Mouse (Mus musculus) kidney, embryonic 14.5 days (tissue): ENCODE results near the gene Als2cr12. TPM values are rescaled to one million over a fixed set of nuclear protein-coding genes. Genes with fewer than 3 reads are reported as not detected.
"Not testable (repeated sequence)": the region's sequence is repeated elsewhere in the genome, so short reads cannot be mapped to it uniquely, and the experiment has no call there.

ENCODE experiments used
- ATAC-seq: fragments of 200-750 bp; cut with Nextera tagmentation; 2 replicates; pipeline ENCODE4 v1.8.0; 2017; ENCODE audit warnings: moderate number of reproducible peaks, mild to moderate bottlenecking, moderate TSS enrichment, moderate library complexity; ENCODE audit not compliant: low FRiP score, low TSS enrichment
- H3K27ac ChIP-seq: fragments of 300-500 bp; sonication (generic); 2 replicates; pipeline ENCODE4 v1.5.1; 2014; ENCODE audit warnings: low read depth, mild to moderate bottlenecking, low read length, moderate library complexity, mixed read lengths
- H3K27me3 ChIP-seq: fragments of 300-500 bp; sonication (generic); 2 replicates; pipeline ENCODE4 v1.6.1; 2014; ENCODE audit warnings: mild to moderate bottlenecking, low read length; ENCODE audit not compliant: control insufficient read depth, insufficient read depth
- H3K36me3 ChIP-seq: fragments of 300-500 bp; sonication (generic); 2 replicates; pipeline ENCODE4 v1.6.1; 2014; ENCODE audit warnings: low read length, mixed read lengths; ENCODE audit not compliant: control insufficient read depth, insufficient read depth
- H3K4me1 ChIP-seq: fragments of 300-500 bp; sonication (generic); 2 replicates; pipeline ENCODE4 v1.6.1; 2014; ENCODE audit warnings: low read length, mixed read lengths; ENCODE audit not compliant: control insufficient read depth, insufficient read depth
- H3K4me2 ChIP-seq: fragments of 300-500 bp; sonication (generic); replicated peaks from 2 replicates; pipeline ENCODE4 v1.6.1; 2014; ENCODE audit warnings: low read depth, mild to moderate bottlenecking, low read length
- H3K4me3 ChIP-seq: fragments of 300-500 bp; sonication (generic); 2 replicates; pipeline ENCODE4 v1.5.1; 2014; ENCODE audit warnings: mild to moderate bottlenecking, low read length
- H3K9ac ChIP-seq: fragments of 300-500 bp; sonication (generic); 2 replicates; pipeline ENCODE4 v1.6.1; 2014; ENCODE audit warnings: low read depth, mild to moderate bottlenecking, low read length, moderate library complexity
- H3K9me3 ChIP-seq: fragments of 300-500 bp; sonication (generic); 2 replicates; pipeline ENCODE4 v1.6.1; 2016; ENCODE audit warnings: low read length; ENCODE audit not compliant: control insufficient read depth
- WGBS: fragments of 180-500 bp; shearing (Covaris S2); extraction: QIAGEN DNeasy Blood & Tissue Kit; methylation state at CpG from one replicate; pipeline ENCODE4 v1.1.7; 2014; 5-methylcytosine and 5-hydroxymethylcytosine counted together
- polyA plus RNA-seq: library from polyadenylated mRNA; unstranded; fragments of >200 nt; fragmentation: Nextera tagmentation; extraction: Ambion mirVana; gene quantifications from 2 replicates; pipeline ENCODE4 v1.2.1, GENCODE M21; 2014

Gene Als2cr12
- not detected in 2 replicates for polyA plus RNA-seq

DNA sequence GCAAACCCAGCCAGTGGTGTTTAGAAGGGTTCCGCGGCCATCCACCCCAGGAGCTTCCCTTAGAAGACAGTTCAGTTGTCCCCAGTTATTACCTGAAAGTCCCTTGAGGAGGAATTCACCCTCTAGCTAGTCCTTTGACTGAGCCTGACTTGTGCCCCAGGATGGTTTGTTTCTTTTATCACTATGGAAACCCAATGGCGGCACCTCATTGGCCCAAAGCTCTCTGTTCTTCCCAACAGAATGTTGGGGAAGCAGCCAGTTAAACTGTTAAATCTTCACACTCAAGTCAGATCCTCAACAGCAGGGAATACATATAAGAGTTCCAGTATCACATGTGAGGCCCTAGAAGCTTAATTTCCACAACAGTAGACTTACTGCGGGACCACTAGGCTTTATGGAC, at the start of gene Als2cr12:
Gene Als2cr12, minus strand, starts transcription at position 180 of the 400 bp plus-strand sequence.
- H3K9ac ChIP-seq, H3K27ac ChIP-seq, H3K4me2 ChIP-seq, H3K4me1 ChIP-seq, H3K27me3 ChIP-seq, ATAC-seq, H3K9me3 ChIP-seq, H3K36me3 ChIP-seq, H3K4me3 ChIP-seq: not testable (repeated sequence)
- WGBS = 88% methylated on average over 4 of the region's 4 CpGs

DNA sequence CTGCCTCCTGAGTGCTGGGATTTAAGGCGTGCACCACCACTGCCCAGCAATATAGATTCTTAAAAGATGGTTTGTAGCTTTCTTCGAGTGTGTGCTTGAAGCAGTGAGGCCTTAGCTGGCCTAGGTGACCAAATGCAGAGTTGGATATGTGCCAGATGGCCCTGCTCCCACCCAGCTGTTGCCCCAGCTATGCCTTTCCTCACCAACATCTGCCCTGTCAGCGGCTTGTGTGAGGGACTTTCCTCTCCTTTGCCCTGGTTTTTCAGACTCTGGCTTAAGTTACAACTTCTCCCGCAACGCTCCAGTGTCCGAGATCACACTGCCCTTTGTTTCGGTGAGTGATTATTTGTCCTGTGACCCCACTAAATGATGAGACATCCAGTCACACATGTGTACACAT, 48.9 kb upstream of the Als2cr12 start:
- ATAC-seq = no peak
- WGBS = 68% methylated on average over 7 of the region's 7 CpGs
- Histone ChIP-seq H3K27ac (peak overlapping the region; percentile 9; the same call in 1 of the 2 replicates), H3K36me3 (peaks cover 86% of the 10 kb centered on the region), H3K4me3 (no peak overlapping the region), H3K4me2 (no peak overlapping the region), H3K27me3 (no peaks in the 10 kb centered on the region), H3K4me1 (no peaks in the 10 kb centered on the region), H3K9ac (no peak overlapping the region), H3K9me3 (0 out of 2 replicates have a peak, but pooled peaks cover 3% of the 10 kb centered on the region)

DNA sequence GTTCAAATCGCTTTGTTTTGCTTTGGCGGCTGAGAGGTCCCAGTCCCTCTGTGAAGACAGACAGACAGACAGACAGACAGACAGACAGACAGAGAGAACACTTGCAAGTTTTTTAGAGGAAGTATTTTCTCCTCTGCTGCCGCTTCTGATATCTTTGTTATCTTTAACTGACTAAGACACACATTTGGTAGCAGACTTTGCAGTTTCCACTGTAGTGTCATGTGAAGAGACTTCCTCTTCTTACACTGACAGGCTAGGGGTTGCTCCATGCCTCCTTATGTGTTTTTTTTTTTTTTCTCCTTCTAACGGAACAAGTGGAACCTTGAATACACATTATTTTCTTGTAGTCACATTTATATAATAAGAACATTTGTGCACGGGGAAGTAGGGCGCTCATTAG, 47.5 kb upstream of the Als2cr12 start:
- no peaks in the 10 kb centered on the region for H3K4me1 ChIP-seq
- H3K36me3 ChIP-seq = peaks cover 85% of the 10 kb centered on the region
- H3K9me3 ChIP-seq = 0 out of 2 replicates have a peak, but pooled peaks cover 3% of the 10 kb centered on the region
- H3K4me2 ChIP-seq = no peak overlapping the region
- no peak for ATAC-seq
- H3K27me3 ChIP-seq = no peaks in the 10 kb centered on the region
- no peak overlapping the region for H3K9ac ChIP-seq
- WGBS = 91% methylated on average over 6 of the region's 6 CpGs
- H3K27ac ChIP-seq = no peak overlapping the region
- H3K4me3 ChIP-seq = no peak overlapping the region

DNA sequence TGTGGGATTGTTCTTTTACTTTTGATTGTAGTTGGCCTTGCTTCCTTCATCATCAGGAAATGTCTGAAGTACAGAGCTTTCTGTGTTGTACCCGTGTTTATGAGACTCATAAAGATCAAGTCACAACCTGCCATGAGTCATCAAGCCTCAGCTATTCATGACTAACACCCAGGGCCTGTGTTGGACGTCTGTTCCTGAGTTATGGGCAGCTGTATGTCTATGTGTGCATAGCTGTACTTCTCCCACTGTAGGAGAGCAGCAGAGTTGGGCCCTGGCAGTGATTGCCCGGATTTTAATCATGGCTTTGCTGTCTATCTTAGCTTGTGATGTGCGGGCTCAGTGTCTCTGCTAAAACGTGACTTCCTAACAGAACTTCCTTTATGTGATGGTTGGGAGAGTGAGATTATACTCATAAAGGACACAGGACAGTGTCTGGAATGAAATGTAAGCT, 46.8 kb upstream of the Als2cr12 start:
- ATAC-seq = no peak
- H3K4me1 ChIP-seq = no peaks in the 10 kb centered on the region
- no peak overlapping the region for H3K4me2 ChIP-seq
- no peak overlapping the region for H3K27ac ChIP-seq
- peaks cover 82% of the 10 kb centered on the region for H3K36me3 ChIP-seq
- no peak overlapping the region for H3K9ac ChIP-seq
- H3K27me3 ChIP-seq = no peaks in the 10 kb centered on the region
- WGBS = 71% methylated on average over 5 of the region's 5 CpGs
- no peak overlapping the region for H3K4me3 ChIP-seq
- 0 out of 2 replicates have a peak, but pooled peaks cover 3% of the 10 kb centered on the region for H3K9me3 ChIP-seq

GRCm38 (mm10) chr1:58739529-58739928, 43.7 kb upstream of the Als2cr12 start:
- 85% methylated on average over 7 of the region's 7 CpGs for WGBS
- H3K36me3 ChIP-seq = peaks cover 84% of the 10 kb centered on the region
- H3K9me3 ChIP-seq = no peaks in the 10 kb centered on the region

DNA sequence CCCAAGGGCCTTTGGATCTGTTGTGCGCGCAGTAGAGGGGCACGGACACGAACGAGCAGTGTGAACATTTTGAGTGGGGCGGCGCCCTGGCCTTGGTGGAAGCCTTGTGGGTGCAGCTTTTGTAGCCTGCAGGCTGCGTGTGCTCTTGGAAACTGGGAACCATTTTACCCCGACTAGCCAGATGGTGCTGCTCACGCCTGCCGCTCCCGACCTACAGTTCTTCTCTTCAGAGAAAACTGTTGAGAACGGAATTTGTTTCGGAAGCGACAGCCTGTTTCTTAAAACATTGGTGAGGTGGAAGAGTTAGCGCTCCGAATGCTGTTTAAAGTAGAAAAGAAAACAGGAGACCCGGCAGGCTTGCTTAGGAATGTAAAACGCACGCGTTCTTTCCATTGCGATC, 41.2 kb upstream of the Als2cr12 start:
- no peaks in the 10 kb centered on the region for H3K4me1 ChIP-seq
- WGBS = 95% methylated on average over 22 of the region's 22 CpGs
- no peak overlapping the region for H3K9ac ChIP-seq
- peaks cover 72% of the 10 kb centered on the region for H3K36me3 ChIP-seq
- H3K27me3 ChIP-seq = no peaks in the 10 kb centered on the region
- H3K9me3 ChIP-seq = no peaks in the 10 kb centered on the region
- no peak overlapping the region for H3K4me3 ChIP-seq
- H3K4me2 ChIP-seq = no peak overlapping the region
- no peak for ATAC-seq
- no peak overlapping the region for H3K27ac ChIP-seq

More at GRCm38 (mm10) chr1:58739529-58739928, 43.7 kb upstream of the Als2cr12 start:
- no peak for ATAC-seq
- no peak overlapping the region for H3K27ac ChIP-seq
- H3K4me2 ChIP-seq = no peak overlapping the region
- no peaks in the 10 kb centered on the region for H3K4me1 ChIP-seq
- no peak overlapping the region for H3K9ac ChIP-seq
- H3K4me3 ChIP-seq = no peak overlapping the region
- H3K27me3 ChIP-seq = no peaks in the 10 kb centered on the region

DNA sequence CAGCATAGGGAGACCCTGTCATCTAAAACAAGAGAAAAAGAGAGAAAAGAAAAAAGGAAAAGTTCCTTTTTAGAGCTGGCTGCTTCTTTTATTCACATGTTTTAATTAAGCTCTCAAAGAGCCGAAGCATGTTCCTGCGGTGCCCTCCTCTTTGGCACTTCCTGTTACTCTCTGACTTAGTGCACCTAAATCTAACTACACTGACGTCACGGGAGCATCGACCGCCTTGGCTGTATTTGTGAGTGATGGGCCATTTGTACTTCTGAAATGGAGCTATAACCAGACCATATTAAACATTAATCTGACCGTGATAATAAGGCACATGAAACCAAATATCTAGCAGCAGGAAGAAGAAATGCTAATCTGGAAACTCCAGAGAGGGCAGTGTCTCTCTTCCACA, 40.2 kb upstream of the Als2cr12 start:
- H3K36me3 ChIP-seq = peaks cover 70% of the 10 kb centered on the region
- H3K9me3 ChIP-seq = no peaks in the 10 kb centered on the region
- H3K4me2 ChIP-seq = no peak overlapping the region
- no peak overlapping the region for H3K9ac ChIP-seq
- no peaks in the 10 kb centered on the region for H3K4me1 ChIP-seq
- H3K27me3 ChIP-seq = no peaks in the 10 kb centered on the region
- WGBS = 87% methylated on average over 7 of the region's 7 CpGs
- no peak for ATAC-seq
- no peak overlapping the region for H3K27ac ChIP-seq
- no peak overlapping the region for H3K4me3 ChIP-seq

DNA sequence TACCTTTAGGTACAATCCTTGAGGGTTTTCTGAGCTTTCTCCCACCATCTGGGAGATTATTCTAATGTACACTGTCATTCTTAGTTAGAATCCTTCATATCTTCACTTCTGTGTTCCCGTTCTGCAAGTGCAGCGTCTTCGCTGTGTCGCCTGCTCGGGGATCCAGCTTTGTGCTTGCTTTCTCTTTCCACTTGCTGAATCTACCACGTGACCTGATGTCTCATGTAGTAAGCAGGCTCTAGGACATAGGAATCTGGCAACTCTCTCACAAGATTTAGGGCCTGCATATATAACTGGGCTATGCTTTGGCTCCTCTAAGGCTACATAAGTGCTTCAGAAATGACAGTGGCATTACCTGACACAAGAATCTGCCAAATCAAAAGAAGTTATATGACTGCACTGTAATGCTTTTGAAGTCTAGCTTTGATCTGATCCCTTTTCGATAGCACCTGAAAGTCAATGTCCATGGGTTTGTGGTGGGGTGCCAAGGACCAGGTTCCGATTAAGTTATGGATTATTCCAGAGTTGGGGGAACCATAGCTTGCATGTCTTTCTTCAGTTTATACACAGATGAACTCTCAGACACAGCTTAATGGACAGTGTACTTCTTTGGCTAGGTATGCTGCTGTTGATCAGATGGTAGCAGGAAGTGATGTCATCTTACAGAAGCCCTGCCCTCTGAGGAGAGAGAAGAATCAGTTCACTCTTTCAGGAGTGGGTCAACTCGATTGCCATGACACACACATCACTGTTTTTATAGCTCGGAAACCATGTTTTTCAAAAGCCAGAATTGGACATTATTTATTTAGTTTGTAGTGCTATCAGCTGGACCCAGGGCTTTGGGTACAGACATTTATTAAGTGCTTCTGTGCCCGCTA, 38.5 kb upstream of the Als2cr12 start:
- H3K27me3 ChIP-seq = no peaks in the 10 kb centered on the region
- ATAC-seq = no peak
- H3K27ac ChIP-seq = no peak overlapping the region
- no peak overlapping the region for H3K4me2 ChIP-seq
- H3K9me3 ChIP-seq = no peaks in the 10 kb centered on the region
- no peaks in the 10 kb centered on the region for H3K4me1 ChIP-seq
- H3K4me3 ChIP-seq = no peak overlapping the region
- WGBS = 93% methylated on average over 11 of the region's 11 CpGs
- H3K36me3 ChIP-seq = peaks cover 64% of the 10 kb centered on the region
- H3K9ac ChIP-seq = no peak overlapping the region

GRCm38 (mm10) chr1:58733636-58734035, 37.8 kb upstream of the Als2cr12 start:
- Histone ChIP-seq H3K4me1 (no peaks in the 10 kb centered on the region), H3K9ac (no peak overlapping the region), H3K4me3 (no peak overlapping the region), H3K9me3 (no peaks in the 10 kb centered on the region), H3K4me2 (no peak overlapping the region), H3K27ac (no peak overlapping the region), H3K27me3 (no peaks in the 10 kb centered on the region), H3K36me3 (peaks cover 66% of the 10 kb centered on the region)
- WGBS = 85% methylated on average over 2 of the region's 2 CpGs
- ATAC-seq = no peak; the same call in 1 of the 2 replicates
